Mouse (Mus musculus) liver, embryonic 14.5 days (tissue): ENCODE results near the gene Prpsap2.

Experiments used
- CTCF ChIP-seq: IDR thresholded peaks from 2 replicates; pipeline ENCODE4 v1.5.1; 2016; ENCODE audit warnings: antibody characterized with exemption, low read depth, control low read depth
- EP300 ChIP-seq: IDR thresholded peaks from 2 replicates; pipeline ENCODE4 v1.6.1; 2016; ENCODE audit warnings: antibody characterized with exemption, low read depth

GRCm38 (mm10) chr11:61685119-61685725, 76.7 kb downstream of the Prpsap2 start:
- no peak for TF ChIP-seq CTCF
- no peak for TF ChIP-seq EP300
